Mouse (Mus musculus) stomach, postnatal 0 days (tissue): ENCODE data around the gene Skida1. TPM values are rescaled to one million over a fixed set of nuclear protein-coding genes. Genes with fewer than 3 reads are reported as not detected.
A peak's percentile ranks its signal among the peaks of the same experiment; 100 is the strongest.

Experiments
- ATAC-seq: fragments of 200-750 bp; cut with Nextera tagmentation; 2 replicates; pipeline ENCODE4 v1.8.0; 2017; ENCODE audit not compliant: low FRiP score, low TSS enrichment
- DNase-seq: peaks from one replicate; pipeline ENCODE4 v3.0.0-alpha.2; 2016; ENCODE audit warnings: low spot score
- H3K27ac ChIP-seq: fragments of 300-500 bp; sonication (generic); replicated peaks from 2 replicates; pipeline ENCODE4 v1.5.1; 2014; ENCODE audit warnings: mild to moderate bottlenecking, control low read depth
- H3K27me3 ChIP-seq: fragments of 300-500 bp; sonication (generic); 2 replicates; pipeline ENCODE4 v1.6.1; 2014; ENCODE audit warnings: low read length; ENCODE audit not compliant: control insufficient read depth, insufficient read depth
- H3K36me3 ChIP-seq: fragments of 300-500 bp; sonication (generic); 2 replicates; pipeline ENCODE4 v1.6.1; 2014; ENCODE audit warnings: low read length, mixed read lengths; ENCODE audit not compliant: control insufficient read depth, insufficient read depth
- H3K4me1 ChIP-seq: fragments of 300-500 bp; sonication (generic); replicated peaks from 2 replicates; pipeline ENCODE4 v1.6.1; 2014; ENCODE audit warnings: antibody characterized with exemption; ENCODE audit not compliant: control insufficient read depth, insufficient read depth
- H3K4me2 ChIP-seq: fragments of 300-500 bp; sonication (generic); replicated peaks from 2 replicates; pipeline ENCODE4 v1.6.1; 2014; ENCODE audit warnings: low read depth, mild to moderate bottlenecking, control low read depth, moderate library complexity
- H3K4me3 ChIP-seq: fragments of 300-500 bp; sonication (generic); 2 replicates; pipeline ENCODE4 v1.5.1; 2014; ENCODE audit warnings: low read depth, low read length, control low read depth
- H3K9ac ChIP-seq: fragments of 300-500 bp; sonication (generic); 2 replicates; pipeline ENCODE4 v1.6.1; 2014; ENCODE audit warnings: mild to moderate bottlenecking, low read length, control low read depth, mixed read lengths
- H3K9me3 ChIP-seq: fragments of 300-500 bp; sonication (generic); 2 replicates; pipeline ENCODE4 v1.6.1; 2016; ENCODE audit warnings: low read length; ENCODE audit not compliant: control insufficient read depth
- CTCF ChIP-seq: IDR thresholded peaks from 2 replicates; pipeline ENCODE4 v1.5.1; 2016; ENCODE audit warnings: antibody characterized with exemption, low read depth, mild to moderate bottlenecking, moderate library complexity
- EP300 ChIP-seq: optimal IDR thresholded peaks from 2 replicates; pipeline ENCODE3; 2016; ENCODE audit warnings: antibody characterized with exemption
- WGBS: fragments of 180-500 bp; shearing (Covaris S2); extraction: QIAGEN DNeasy Blood & Tissue Kit; methylation state at CpG from one replicate; pipeline ENCODE4 v1.1.7; 2014; 5-methylcytosine and 5-hydroxymethylcytosine counted together
- polyA plus RNA-seq: library from polyadenylated mRNA; unstranded; fragments of >200 nt; fragmentation: Nextera tagmentation; extraction: Ambion mirVana; gene quantifications from 2 replicates; pipeline ENCODE4 v1.2.1, GENCODE M21; 2015

Skida1 gene
- polyA plus RNA-seq, 1 experiment from 2014 or later: 1.9 TPM

GRCm38 (mm10) chr2:18027448-18028139, 21.3 kb downstream of the Skida1 start:
- Histone ChIP-seq H3K4me2 (peak overlapping the region; percentile 99), H3K4me1 (no peaks in the 10 kb centered on the region), H3K36me3 (no peaks in the 10 kb centered on the region), H3K4me3 (peak overlapping the region; percentile 66), H3K9ac (peak overlapping the region; percentile 81), H3K27me3 (no peaks in the 10 kb centered on the region), H3K9me3 (no peaks in the 10 kb centered on the region), H3K27ac (peak overlapping the region; percentile 97)
- WGBS: under 1% methylated on average over 44 of the region's 44 CpGs
- peak; percentile 93 for ATAC-seq
- DNase-seq: peak; percentile 97
- no peak for TF ChIP-seq EP300
- TF ChIP-seq CTCF: peak; percentile 95

- TF ChIP-seq EP300 (no peak), CTCF (peak; percentile 10; the same call in 1 of the 2 replicates)
- H3K9me3 ChIP-seq: no peaks in the 10 kb centered on the region
- peak overlapping the region; percentile 1; the same call in 1 of the 2 replicates for H3K27ac ChIP-seq
- H3K4me2 ChIP-seq: peak overlapping the region; percentile 99
- H3K4me3 ChIP-seq: peak overlapping the region; percentile 66
- no peaks in the 10 kb centered on the region for H3K27me3 ChIP-seq
- peak overlapping the region; percentile 67 for H3K9ac ChIP-seq
- no peaks in the 10 kb centered on the region for H3K4me1 ChIP-seq
- ATAC-seq (no peak), DNase-seq (peak; percentile 64)
- WGBS: under 1% methylated on average over 44 of the region's 44 CpGs
- no peaks in the 10 kb centered on the region for H3K36me3 ChIP-seq
These were observed 22.5 kb downstream of the Skida1 start for GRCm38 (mm10) chr2:18026116-18026947.

- WGBS: 7% methylated on average over 14 of the region's 14 CpGs
- ATAC-seq: no peak
- DNase-seq: no peak
- no peak for TF ChIP-seq EP300
- TF ChIP-seq CTCF: no peak
- Histone ChIP-seq H3K9ac (peak overlapping the region; percentile 67), H3K27ac (peak overlapping the region; percentile 1; the same call in 1 of the 2 replicates), H3K4me2 (peak overlapping the region; percentile 99), H3K9me3 (no peaks in the 10 kb centered on the region), H3K4me1 (no peaks in the 10 kb centered on the region), H3K27me3 (no peaks in the 10 kb centered on the region), H3K4me3 (peak overlapping the region; percentile 66), H3K36me3 (no peaks in the 10 kb centered on the region)
These were observed 23.1 kb downstream of the Skida1 start for GRCm38 (mm10) chr2:18025781-18026115.

GRCm38 (mm10) chr2:18025116-18025515, 23.7 kb downstream of the Skida1 start:
- H3K27me3 ChIP-seq: no peaks in the 10 kb centered on the region
- WGBS: 53% methylated on average over 5 of the region's 5 CpGs

GRCm38 (mm10) chr2:18022886-18023285, 26.0 kb downstream of the Skida1 start:
- H3K4me1 ChIP-seq: no peaks in the 10 kb centered on the region
- H3K9me3 ChIP-seq: no peaks in the 10 kb centered on the region
- no peak overlapping the region for H3K4me2 ChIP-seq
- no peak overlapping the region for H3K4me3 ChIP-seq
- H3K9ac ChIP-seq: no peak overlapping the region
- 52% methylated on average over 1 of the region's 1 CpGs for WGBS
- no peak for TF ChIP-seq EP300
- no peak for TF ChIP-seq CTCF
- H3K36me3 ChIP-seq: no peaks in the 10 kb centered on the region
- ATAC-seq (no peak), DNase-seq (no peak)
- no peak overlapping the region for H3K27ac ChIP-seq
- no peaks in the 10 kb centered on the region for H3K27me3 ChIP-seq

More at GRCm38 (mm10) chr2:18025116-18025515, 23.7 kb downstream of the Skida1 start:
- no peaks in the 10 kb centered on the region for H3K9me3 ChIP-seq
- TF ChIP-seq CTCF: no peak
- TF ChIP-seq EP300: no peak
- H3K27ac ChIP-seq: no peak overlapping the region
- no peaks in the 10 kb centered on the region for H3K36me3 ChIP-seq
- no peak overlapping the region for H3K4me3 ChIP-seq
- no peak for ATAC-seq
- no peak overlapping the region; the same call in 1 of the 2 replicates for H3K4me2 ChIP-seq
- no peak overlapping the region for H3K9ac ChIP-seq
- DNase-seq: peak; percentile 35
- no peaks in the 10 kb centered on the region for H3K4me1 ChIP-seq
